Mouse (Mus musculus) heart, adult 2 months (tissue): ENCODE data around the gene Pqlc2.
A peak's percentile ranks its signal among the peaks of the same experiment; 100 is the strongest.

ENCODE experiments used
- CTCF ChIP-seq: fragments of 200-600 bp; IDR thresholded peaks from 2 replicates; pipeline ENCODE4 v1.8.1; 2022; ENCODE audit warnings: antibody characterized with exemption, mild to moderate bottlenecking, moderate library complexity
- EP300 ChIP-seq: fragments of 200-500 bp; IDR thresholded peaks from 2 replicates; pipeline ENCODE4 v1.6.1; 2011; ENCODE audit warnings: low read depth, low read length, control low read depth; ENCODE audit not compliant: insufficient read depth
- POLR2A ChIP-seq: fragments of 200-500 bp; IDR thresholded peaks from 2 replicates; pipeline ENCODE4 v1.6.1; 2011; ENCODE audit warnings: mild to moderate bottlenecking, low read depth, low read length, control low read depth; ENCODE audit not compliant: insufficient read depth

GRCm38 (mm10) chr4:139252051-139252760, 58.3 kb downstream of the Pqlc2 start:
- no peak for TF ChIP-seq POLR2A
- TF ChIP-seq CTCF = no peak; the same call in 1 of the 2 replicates
- peak; percentile 72; the same call in 1 of the 2 replicates for TF ChIP-seq EP300
